Mouse (Mus musculus) heart, embryonic 16.5 days (tissue): Measurements from ENCODE around the gene Nkd2. TPM values are rescaled to one million over a fixed set of nuclear protein-coding genes. Genes with fewer than 3 reads are reported as not detected.

Experiments
- ATAC-seq: fragments of 200-750 bp; cut with Nextera tagmentation; replicated peaks from 2 replicates; pipeline ENCODE4 v1.8.0; 2017; ENCODE audit warnings: moderate number of reproducible peaks; ENCODE audit not compliant: insufficient read depth, low FRiP score; ENCODE audit errors: extremely low read depth
- H3K27ac ChIP-seq: fragments of 300-500 bp; sonication (generic); 2 replicates; pipeline ENCODE4 v1.5.1; 2014; ENCODE audit warnings: mild to moderate bottlenecking, low read length, control low read depth, moderate library complexity
- H3K27me3 ChIP-seq: fragments of 300-500 bp; sonication (generic); 2 replicates; pipeline ENCODE4 v1.6.1; 2014; ENCODE audit warnings: low read length, mixed read lengths; ENCODE audit not compliant: control insufficient read depth, insufficient read depth
- H3K36me3 ChIP-seq: fragments of 300-500 bp; sonication (generic); 2 replicates; pipeline ENCODE4 v1.6.1; 2014; ENCODE audit not compliant: control insufficient read depth, insufficient read depth
- H3K4me1 ChIP-seq: fragments of 300-500 bp; sonication (generic); 2 replicates; pipeline ENCODE4 v1.6.1; 2014; ENCODE audit warnings: low read length, mixed read lengths; ENCODE audit not compliant: control insufficient read depth, insufficient read depth
- H3K4me2 ChIP-seq: fragments of 300-500 bp; sonication (generic); 2 replicates; pipeline ENCODE4 v1.6.1; 2014; ENCODE audit warnings: low read depth, mild to moderate bottlenecking, control low read depth, low read length
- H3K4me3 ChIP-seq: fragments of 300-500 bp; sonication (generic); 2 replicates; pipeline ENCODE4 v1.5.1; 2014; ENCODE audit warnings: mild to moderate bottlenecking, control low read depth, low read length
- H3K9ac ChIP-seq: fragments of 300-500 bp; sonication (generic); 2 replicates; pipeline ENCODE4 v1.6.1; 2014; ENCODE audit warnings: low read length, control low read depth
- H3K9me3 ChIP-seq: fragments of 300-500 bp; sonication (generic); replicated peaks from 2 replicates; pipeline ENCODE4 v1.6.1; 2016; ENCODE audit warnings: low read length; ENCODE audit not compliant: control insufficient read depth
- WGBS: fragments of 180-500 bp; shearing (Covaris S2); extraction: QIAGEN DNeasy Blood & Tissue Kit; methylation state at CpG from one replicate; pipeline ENCODE4 v1.1.7; 2014; 5-methylcytosine and 5-hydroxymethylcytosine counted together
- polyA plus RNA-seq: library from polyadenylated mRNA; unstranded; fragments of >200 nt; fragmentation: Nextera tagmentation; extraction: Ambion mirVana; gene quantifications from 2 replicates; pipeline ENCODE4 v1.2.1, GENCODE M21; 2015

The Nkd2 gene
- polyA plus RNA-seq, 1 experiment from 2014 or later = 3.0 TPM

DNA sequence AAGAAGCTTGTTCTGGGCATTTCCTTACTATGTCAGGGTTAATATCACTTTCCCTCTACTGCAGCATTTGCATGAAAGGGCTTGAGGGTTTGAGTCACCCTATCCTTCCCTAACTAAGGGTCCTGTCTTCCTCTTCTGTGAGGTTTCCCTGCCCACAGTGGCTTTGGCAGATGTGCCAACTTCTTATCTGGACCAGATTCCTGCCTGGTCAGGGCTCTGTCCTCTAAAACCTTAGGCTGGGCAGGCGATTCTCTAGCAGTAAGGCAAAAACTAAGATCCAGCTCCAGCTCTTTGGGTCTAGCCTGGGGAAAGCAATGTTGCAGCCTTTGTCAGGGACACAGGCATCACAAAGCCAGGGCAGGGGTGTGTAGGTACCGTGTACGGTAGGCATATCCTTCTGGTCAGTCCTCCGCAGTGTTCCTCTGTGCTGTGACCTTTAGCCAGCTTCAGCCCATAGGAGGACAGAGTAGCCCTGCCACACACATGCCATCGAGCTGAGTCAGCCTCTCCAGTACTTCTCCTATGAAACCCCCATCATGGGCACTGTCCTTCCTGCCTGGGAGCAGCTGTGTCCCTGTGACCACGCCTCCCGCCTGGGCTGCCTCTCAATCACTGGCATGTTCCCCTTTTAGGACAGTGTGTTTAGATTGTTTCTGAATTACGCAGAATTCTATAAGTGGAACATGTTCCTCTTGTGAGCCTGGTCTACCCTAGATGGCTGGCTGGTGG is 43.8 kb downstream of the Nkd2 start:
- H3K4me1 ChIP-seq = peaks cover 17% of the 10 kb centered on the region
- H3K27me3 ChIP-seq = no peaks in the 10 kb centered on the region
- peak overlapping the region; percentile 96 for H3K27ac ChIP-seq
- no peak overlapping the region for H3K4me2 ChIP-seq
- 33% methylated on average over 8 of the region's 8 CpGs for WGBS
- ATAC-seq = peak; percentile 95
- H3K36me3 ChIP-seq = peaks cover 51% of the 10 kb centered on the region
- H3K9me3 ChIP-seq = no peaks in the 10 kb centered on the region
- no peak overlapping the region for H3K4me3 ChIP-seq
- H3K9ac ChIP-seq = peak overlapping the region; percentile 44

DNA sequence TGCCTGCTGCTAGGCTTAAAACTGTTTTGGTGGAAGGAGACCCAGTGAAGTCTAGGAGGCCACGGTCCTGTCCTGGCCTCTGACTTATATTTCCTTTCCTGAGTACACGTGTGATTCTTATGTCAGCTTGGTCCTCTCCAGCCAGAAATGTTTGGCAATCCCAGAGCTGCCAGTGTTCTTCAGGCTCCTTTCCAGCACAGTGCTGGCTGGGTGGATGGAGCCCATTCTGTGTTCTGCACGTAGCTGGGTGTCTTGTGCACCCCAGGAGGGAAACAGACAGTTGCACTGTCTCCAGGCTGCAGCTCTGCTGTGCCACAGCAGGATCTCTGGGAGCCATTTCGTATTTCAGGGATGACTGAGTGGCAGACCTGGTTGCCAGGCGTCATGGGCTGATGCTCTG is 48.3 kb downstream of the Nkd2 start:
- no peaks in the 10 kb centered on the region for H3K27me3 ChIP-seq
- H3K4me2 ChIP-seq = no peak overlapping the region
- no peak for ATAC-seq
- no peak overlapping the region for H3K4me3 ChIP-seq
- no peaks in the 10 kb centered on the region for H3K9me3 ChIP-seq
- WGBS = 85% methylated on average over 5 of the region's 5 CpGs
- peaks cover 61% of the 10 kb centered on the region for H3K36me3 ChIP-seq
- H3K27ac ChIP-seq = no peak overlapping the region
- peaks cover 8% of the 10 kb centered on the region for H3K4me1 ChIP-seq
- H3K9ac ChIP-seq = no peak overlapping the region

DNA sequence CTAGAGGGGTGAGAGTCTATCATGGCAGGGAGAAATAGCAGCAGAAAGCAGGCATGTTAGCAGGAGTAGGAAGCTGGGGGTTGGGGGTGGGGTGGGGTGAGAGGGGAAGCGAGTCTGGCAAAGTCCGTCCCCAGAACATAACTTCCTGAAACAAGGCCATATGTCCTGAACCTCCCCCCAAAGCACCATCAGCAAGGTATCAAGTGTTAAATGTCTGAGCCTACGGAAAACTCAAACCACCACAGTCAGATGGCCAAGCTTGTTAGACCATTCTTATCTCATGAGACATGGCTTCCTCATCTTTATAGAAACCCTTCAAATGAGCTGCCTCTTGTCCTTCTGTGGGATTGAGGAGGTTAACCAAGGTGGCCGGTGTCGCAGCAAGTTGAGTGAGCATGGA is 54.3 kb downstream of the Nkd2 start:
- 92% methylated on average over 5 of the region's 5 CpGs for WGBS
- Histone ChIP-seq H3K4me2 (no peak overlapping the region), H3K9me3 (no peaks in the 10 kb centered on the region), H3K9ac (no peak overlapping the region), H3K27me3 (no peaks in the 10 kb centered on the region), H3K4me3 (no peak overlapping the region), H3K4me1 (no peaks in the 10 kb centered on the region), H3K36me3 (peaks cover 52% of the 10 kb centered on the region), H3K27ac (no peak overlapping the region)
- no peak for ATAC-seq

DNA sequence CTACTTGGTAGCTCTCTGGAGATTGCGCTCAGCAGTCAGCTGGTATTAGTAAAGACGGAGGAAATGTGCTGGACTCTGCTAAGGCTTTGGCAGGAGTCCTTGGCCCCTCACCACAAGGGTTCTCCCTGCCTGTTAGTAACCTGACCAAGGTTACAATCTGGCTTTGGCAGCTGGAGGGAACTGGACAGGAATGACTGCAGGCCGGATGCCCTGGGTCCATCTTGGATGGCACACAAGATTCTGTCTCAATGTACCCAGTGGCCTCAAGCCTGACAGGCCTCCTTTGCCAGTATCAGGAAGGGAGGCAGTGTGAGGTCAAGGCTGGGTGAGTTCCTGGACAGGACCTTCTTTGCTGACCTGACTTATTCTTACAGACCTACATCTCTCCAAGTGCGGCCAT is 55.3 kb downstream of the Nkd2 start:
- Histone ChIP-seq H3K4me3 (no peak overlapping the region), H3K4me2 (no peak overlapping the region), H3K27ac (no peak overlapping the region), H3K4me1 (no peaks in the 10 kb centered on the region), H3K9me3 (no peaks in the 10 kb centered on the region), H3K36me3 (peaks cover 52% of the 10 kb centered on the region), H3K27me3 (no peaks in the 10 kb centered on the region), H3K9ac (no peak overlapping the region)
- no peak for ATAC-seq
- 92% methylated on average over 4 of the region's 4 CpGs for WGBS

DNA sequence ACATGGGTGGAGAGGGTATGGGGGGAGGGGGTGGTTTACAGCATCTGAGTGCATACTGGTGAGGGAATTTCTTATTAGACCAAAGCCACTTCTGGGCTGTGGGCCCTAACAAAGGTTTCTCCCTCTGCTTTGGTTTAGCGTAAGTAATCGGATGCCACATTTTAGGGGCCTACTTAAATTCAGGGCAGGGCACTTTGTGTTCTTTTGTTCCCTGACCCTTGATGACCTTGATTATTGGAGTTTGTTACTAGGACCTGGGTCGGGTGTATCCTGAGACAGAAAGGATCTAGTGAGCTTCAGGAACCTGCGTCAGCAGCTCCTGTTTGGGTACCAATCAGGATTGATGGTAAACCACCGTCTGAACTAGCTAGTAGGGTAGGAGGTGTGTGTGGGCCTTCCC is 64.9 kb downstream of the Nkd2 start:
- H3K36me3 ChIP-seq = peaks cover 20% of the 10 kb centered on the region; the same call in 1 of the 2 replicates
- WGBS = 65% methylated on average over 5 of the region's 5 CpGs
- no peak overlapping the region for H3K4me3 ChIP-seq

DNA sequence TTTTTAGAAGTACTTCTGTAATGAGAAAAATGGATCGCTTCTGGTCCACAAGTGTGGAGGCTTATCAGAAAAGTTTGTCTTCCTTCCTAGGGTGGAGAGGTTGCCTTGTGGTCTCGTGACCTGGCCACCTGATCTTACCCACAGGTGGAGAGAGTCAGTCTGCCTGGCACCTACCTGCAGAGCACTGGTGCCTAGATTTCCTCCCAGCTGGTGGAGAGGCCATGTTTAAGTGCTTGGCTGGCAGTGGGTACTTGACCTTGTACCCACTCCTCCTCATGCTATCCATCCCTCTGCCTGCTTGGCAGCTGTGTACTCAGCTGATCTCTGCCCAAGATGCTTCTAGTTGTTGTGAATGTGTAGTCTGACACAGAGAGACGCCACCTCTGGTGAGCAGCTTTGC is 69.9 kb downstream of the Nkd2 start:
- H3K4me3 ChIP-seq = no peak overlapping the region
- no peak overlapping the region for H3K27ac ChIP-seq
- H3K4me1 ChIP-seq = peaks cover 42% of the 10 kb centered on the region
- no peaks in the 10 kb centered on the region for H3K9me3 ChIP-seq
- no peak for ATAC-seq
- 74% methylated on average over 3 of the region's 3 CpGs for WGBS
- no peaks in the 10 kb centered on the region for H3K27me3 ChIP-seq
- no peak overlapping the region for H3K9ac ChIP-seq
- no peak overlapping the region for H3K4me2 ChIP-seq
- no peaks in the 10 kb centered on the region for H3K36me3 ChIP-seq

More for the DNA sequence above, 64.9 kb downstream of the Nkd2 start:
- Histone ChIP-seq H3K4me2 (no peak overlapping the region), H3K27me3 (no peaks in the 10 kb centered on the region), H3K27ac (no peak overlapping the region), H3K9ac (no peak overlapping the region), H3K4me1 (peaks cover 11% of the 10 kb centered on the region; the same call in 1 of the 2 replicates), H3K9me3 (no peaks in the 10 kb centered on the region)
- ATAC-seq = no peak

DNA sequence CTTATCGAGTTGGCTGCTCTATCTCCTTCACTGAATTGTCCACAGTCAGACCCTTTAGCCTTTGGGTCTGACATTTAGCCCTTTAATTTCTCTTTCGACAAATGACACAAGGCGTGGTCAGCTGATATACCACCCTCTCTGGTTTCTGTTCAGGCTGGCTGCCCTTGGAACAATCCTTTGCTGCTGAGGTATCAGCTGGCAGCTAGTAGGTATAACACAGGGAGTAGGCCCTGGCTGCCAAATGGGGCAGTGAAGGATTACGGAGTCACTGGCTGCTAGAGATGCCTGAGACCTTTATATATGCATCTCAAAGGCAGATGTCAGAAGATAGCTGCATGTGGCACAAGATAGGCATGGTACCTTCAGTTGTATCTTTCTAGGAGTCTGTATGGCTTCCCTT is 71.6 kb downstream of the Nkd2 start:
- Histone ChIP-seq H3K4me3 (no peak overlapping the region), H3K36me3 (no peaks in the 10 kb centered on the region), H3K4me1 (peaks cover 51% of the 10 kb centered on the region), H3K9me3 (no peaks in the 10 kb centered on the region), H3K27me3 (no peaks in the 10 kb centered on the region), H3K27ac (no peak overlapping the region), H3K9ac (no peak overlapping the region), H3K4me2 (no peak overlapping the region)
- WGBS = 43% methylated on average over 4 of the region's 4 CpGs
- no peak for ATAC-seq

DNA sequence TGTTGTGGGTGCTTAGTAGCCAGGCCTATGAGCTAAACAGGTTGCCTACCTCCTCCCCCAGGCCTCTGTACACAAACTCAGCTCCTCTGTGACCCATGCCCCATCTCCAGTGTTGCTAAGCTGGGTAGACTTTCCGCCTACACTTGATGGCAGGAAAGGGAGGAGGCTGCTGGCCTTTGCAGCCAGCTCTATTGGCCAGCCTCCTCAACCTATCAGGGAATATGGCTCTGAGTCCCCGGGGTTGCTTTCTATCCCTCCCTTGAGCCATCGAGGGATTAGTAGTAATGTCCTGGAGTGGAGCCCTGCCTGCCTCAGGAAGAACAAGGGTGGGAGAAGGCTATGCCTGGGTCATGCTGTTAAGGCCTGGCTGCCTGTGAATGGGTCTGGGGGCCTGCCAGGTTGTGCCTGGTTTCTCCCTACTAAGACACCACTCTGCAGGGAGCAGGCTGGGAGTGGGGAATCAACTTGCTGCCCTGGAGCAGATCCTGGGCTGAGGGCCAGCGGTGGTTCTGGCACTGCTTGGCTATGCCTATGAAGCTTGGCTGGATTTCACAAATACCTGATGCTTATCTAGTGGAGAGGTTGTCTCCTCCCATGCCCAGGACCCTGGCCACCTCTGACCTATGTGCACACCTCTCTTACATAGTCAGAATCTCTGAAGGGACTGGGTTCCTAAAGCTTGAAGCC is 73.8 kb downstream of the Nkd2 start:
- peak overlapping the region; percentile 31 for H3K4me2 ChIP-seq
- ATAC-seq = peak; percentile 47; the same call in 1 of the 2 replicates
- peaks cover 66% of the 10 kb centered on the region for H3K4me1 ChIP-seq
- H3K36me3 ChIP-seq = no peaks in the 10 kb centered on the region
- no peaks in the 10 kb centered on the region for H3K27me3 ChIP-seq
- peak overlapping the region; percentile 51 for H3K9ac ChIP-seq
- 38% methylated on average over 4 of the region's 4 CpGs for WGBS
- peak overlapping the region; percentile 82 for H3K27ac ChIP-seq
- no peaks in the 10 kb centered on the region for H3K9me3 ChIP-seq
- no peak overlapping the region for H3K4me3 ChIP-seq

DNA sequence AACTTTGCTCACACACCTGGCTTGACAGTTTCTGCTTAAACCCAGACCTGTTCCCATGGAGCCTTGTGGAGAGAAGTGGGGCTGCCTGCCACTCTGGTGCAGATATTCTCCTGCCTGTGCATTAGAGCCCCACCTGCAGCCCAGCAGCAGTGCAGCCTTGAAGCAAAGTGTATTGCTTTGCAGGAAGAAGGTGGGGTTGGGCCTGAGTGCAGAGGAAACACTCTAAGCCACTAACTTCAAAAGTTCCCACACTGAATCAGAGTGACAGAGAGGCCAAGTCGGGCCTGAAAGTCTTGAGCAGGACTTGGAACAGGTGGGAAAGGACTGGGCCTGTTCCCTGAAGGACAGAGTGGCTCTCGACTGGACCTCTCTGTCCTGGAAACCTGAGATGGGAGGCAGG is 74.8 kb downstream of the Nkd2 start:
- peak overlapping the region; percentile 58 for H3K9ac ChIP-seq
- no peaks in the 10 kb centered on the region for H3K9me3 ChIP-seq
- peaks cover 72% of the 10 kb centered on the region for H3K4me1 ChIP-seq
- H3K27me3 ChIP-seq = no peaks in the 10 kb centered on the region
- no peaks in the 10 kb centered on the region for H3K36me3 ChIP-seq
- no peak overlapping the region for H3K4me3 ChIP-seq
- peak overlapping the region; percentile 19; the same call in 1 of the 2 replicates for H3K4me2 ChIP-seq
- peak overlapping the region; percentile 82 for H3K27ac ChIP-seq
- WGBS = 43% methylated on average over 2 of the region's 2 CpGs
- ATAC-seq = peak; percentile 42
